Mouse (Mus musculus) neural tube, embryonic 13.5 days (tissue): ENCODE results near the gene Nqo2. TPM values are rescaled to one million over a fixed set of nuclear protein-coding genes. Genes with fewer than 3 reads are reported as not detected.

ENCODE experiments used
- ATAC-seq: fragments of 200-750 bp; cut with Nextera tagmentation; 2 replicates; pipeline ENCODE4 v1.8.0; 2017; ENCODE audit warnings: low read depth, mild to moderate bottlenecking, moderate TSS enrichment, moderate library complexity
- H3K27ac ChIP-seq: fragments of 300-500 bp; sonication (generic); replicated peaks from 2 replicates; pipeline ENCODE4 v1.5.1; 2015; ENCODE audit warnings: moderate library complexity, mild to moderate bottlenecking, inconsistent platforms
- H3K27me3 ChIP-seq: fragments of 300-500 bp; sonication (generic); 2 replicates; pipeline ENCODE4 v1.6.1; 2015; ENCODE audit warnings: mild to moderate bottlenecking, inconsistent platforms
- H3K36me3 ChIP-seq: fragments of 300-500 bp; sonication (generic); 2 replicates; pipeline ENCODE4 v1.6.1; 2015; ENCODE audit warnings: mild to moderate bottlenecking, inconsistent platforms
- H3K4me1 ChIP-seq: fragments of 300-500 bp; sonication (generic); replicated peaks from 2 replicates; pipeline ENCODE4 v1.6.1; 2015; ENCODE audit warnings: inconsistent platforms
- H3K4me2 ChIP-seq: fragments of 300-500 bp; sonication (generic); 2 replicates; pipeline ENCODE4 v1.6.1; 2015; ENCODE audit warnings: inconsistent platforms, mild to moderate bottlenecking, moderate library complexity
- H3K4me3 ChIP-seq: fragments of 300-500 bp; sonication (generic); 2 replicates; pipeline ENCODE4 v1.5.1; 2015; ENCODE audit warnings: mild to moderate bottlenecking, inconsistent platforms
- H3K9ac ChIP-seq: fragments of 300-500 bp; sonication (generic); 2 replicates; pipeline ENCODE4 v1.6.1; 2015; ENCODE audit warnings: moderate library complexity, mild to moderate bottlenecking, inconsistent platforms
- H3K9me3 ChIP-seq: fragments of 300-500 bp; sonication (generic); 2 replicates; pipeline ENCODE4 v1.6.1; 2016; ENCODE audit warnings: inconsistent platforms
- WGBS: fragments of 180-500 bp; shearing (Covaris S2); methylation state at CpG from one replicate; pipeline ENCODE4 v1.1.7; 2015; 5-methylcytosine and 5-hydroxymethylcytosine counted together
- polyA plus RNA-seq: library from polyadenylated mRNA; unstranded; fragments of >200 nt; fragmentation: Nextera tagmentation; extraction: Ambion mirVana; gene quantifications from 2 replicates; pipeline ENCODE4 v1.2.1, GENCODE M21; 2015

The Nqo2 gene
- polyA plus RNA-seq, 1 experiment from 2014 or later = 16.3 TPM

DNA sequence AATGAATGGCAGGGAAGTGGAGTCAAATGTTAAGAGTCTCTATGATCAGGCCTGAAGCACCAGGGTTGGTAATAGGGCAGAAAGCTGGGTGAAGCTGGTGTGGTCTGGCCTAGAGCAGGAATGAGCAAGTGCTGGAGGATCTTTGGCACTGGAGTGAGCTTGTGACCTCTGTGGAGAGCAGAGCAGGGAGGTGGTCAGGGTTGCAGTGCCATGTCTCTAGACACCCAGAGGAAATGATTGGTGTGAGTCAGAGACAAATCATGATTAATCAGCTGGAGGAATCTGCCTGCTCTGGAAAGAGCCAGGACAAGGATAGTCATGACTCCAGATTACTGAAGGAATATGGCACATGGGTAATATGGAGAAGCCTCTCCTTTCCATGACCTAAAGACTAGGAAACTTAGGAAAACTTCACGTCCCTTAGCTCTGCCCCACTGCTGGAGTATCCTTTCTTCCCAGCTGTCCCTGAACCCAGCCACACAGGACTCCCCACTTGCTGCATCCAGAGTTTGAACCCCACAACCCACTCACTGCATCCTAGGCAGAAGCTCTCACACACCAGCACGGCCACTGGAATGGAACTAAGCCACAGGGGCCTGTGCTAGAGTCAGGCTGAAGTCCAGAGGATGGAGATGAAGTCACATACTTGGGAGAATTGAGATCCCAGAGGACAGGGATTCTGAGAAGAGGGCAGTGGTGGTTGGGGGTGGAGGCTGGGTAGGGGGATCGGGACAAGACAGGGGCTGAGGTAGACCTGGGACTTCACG is 13.0 kb upstream of the Nqo2 start:
- no peak overlapping the region for H3K4me2 ChIP-seq
- no peak overlapping the region for H3K27ac ChIP-seq
- H3K27me3 ChIP-seq = no peaks in the 10 kb centered on the region
- WGBS = 95% methylated on average over 4 of the region's 4 CpGs
- H3K9ac ChIP-seq = no peak overlapping the region
- H3K4me3 ChIP-seq = no peak overlapping the region
- H3K4me1 ChIP-seq = no peaks in the 10 kb centered on the region
- no peaks in the 10 kb centered on the region for H3K36me3 ChIP-seq
- H3K9me3 ChIP-seq = no peaks in the 10 kb centered on the region
- ATAC-seq = no peak

DNA sequence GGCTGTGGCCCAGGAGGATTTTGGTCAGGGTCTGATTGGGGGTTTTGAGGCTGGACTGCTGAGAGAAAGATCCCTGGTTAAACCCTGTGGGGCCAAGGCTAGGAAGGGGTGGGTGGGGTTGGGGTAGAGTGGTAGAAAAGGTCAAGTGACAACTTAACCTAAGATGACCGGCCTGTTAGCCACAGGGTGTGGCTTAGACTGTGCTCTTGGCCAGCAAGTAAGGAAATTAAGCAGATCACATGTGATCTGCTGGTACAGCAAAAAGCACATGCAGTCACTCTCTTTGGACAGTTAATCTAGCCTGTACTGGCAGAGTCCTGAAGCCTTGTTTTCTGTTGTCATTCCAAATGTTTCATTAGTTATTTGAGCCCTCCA is 12.4 kb upstream of the Nqo2 start:
- H3K9ac ChIP-seq = no peak overlapping the region
- H3K4me3 ChIP-seq = no peak overlapping the region
- WGBS = 83% methylated on average over 1 of the region's 1 CpGs
- H3K27ac ChIP-seq = no peak overlapping the region
- H3K27me3 ChIP-seq = no peaks in the 10 kb centered on the region
- ATAC-seq = no peak
- no peaks in the 10 kb centered on the region for H3K36me3 ChIP-seq
- no peaks in the 10 kb centered on the region for H3K4me1 ChIP-seq
- no peak overlapping the region for H3K4me2 ChIP-seq
- no peaks in the 10 kb centered on the region for H3K9me3 ChIP-seq

DNA sequence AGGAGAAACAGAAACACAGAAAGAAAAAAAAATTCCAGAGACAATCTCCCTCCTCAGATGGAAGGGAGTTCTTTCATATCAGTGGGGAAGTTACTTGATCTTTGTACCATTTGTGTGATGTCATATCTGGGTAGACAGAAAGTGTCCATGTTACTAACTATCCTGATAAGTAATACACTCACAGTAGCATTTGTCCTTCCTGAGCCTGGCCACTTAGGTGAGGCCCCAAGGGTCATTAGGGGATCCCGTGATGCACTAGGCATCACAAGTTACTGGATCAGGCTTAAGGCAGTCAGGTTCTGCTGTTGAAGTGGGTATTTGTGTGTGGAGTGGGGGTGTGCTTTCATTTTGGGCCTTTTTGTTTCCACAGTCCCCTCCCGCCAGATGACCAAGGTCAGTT is 11.5 kb upstream of the Nqo2 start:
- ATAC-seq = no peak
- Histone ChIP-seq H3K36me3 (no peaks in the 10 kb centered on the region), H3K4me3 (no peak overlapping the region), H3K4me1 (no peaks in the 10 kb centered on the region), H3K27ac (no peak overlapping the region), H3K27me3 (no peaks in the 10 kb centered on the region), H3K4me2 (no peak overlapping the region), H3K9me3 (no peaks in the 10 kb centered on the region), H3K9ac (no peak overlapping the region)
- 89% methylated on average over 2 of the region's 2 CpGs for WGBS

DNA sequence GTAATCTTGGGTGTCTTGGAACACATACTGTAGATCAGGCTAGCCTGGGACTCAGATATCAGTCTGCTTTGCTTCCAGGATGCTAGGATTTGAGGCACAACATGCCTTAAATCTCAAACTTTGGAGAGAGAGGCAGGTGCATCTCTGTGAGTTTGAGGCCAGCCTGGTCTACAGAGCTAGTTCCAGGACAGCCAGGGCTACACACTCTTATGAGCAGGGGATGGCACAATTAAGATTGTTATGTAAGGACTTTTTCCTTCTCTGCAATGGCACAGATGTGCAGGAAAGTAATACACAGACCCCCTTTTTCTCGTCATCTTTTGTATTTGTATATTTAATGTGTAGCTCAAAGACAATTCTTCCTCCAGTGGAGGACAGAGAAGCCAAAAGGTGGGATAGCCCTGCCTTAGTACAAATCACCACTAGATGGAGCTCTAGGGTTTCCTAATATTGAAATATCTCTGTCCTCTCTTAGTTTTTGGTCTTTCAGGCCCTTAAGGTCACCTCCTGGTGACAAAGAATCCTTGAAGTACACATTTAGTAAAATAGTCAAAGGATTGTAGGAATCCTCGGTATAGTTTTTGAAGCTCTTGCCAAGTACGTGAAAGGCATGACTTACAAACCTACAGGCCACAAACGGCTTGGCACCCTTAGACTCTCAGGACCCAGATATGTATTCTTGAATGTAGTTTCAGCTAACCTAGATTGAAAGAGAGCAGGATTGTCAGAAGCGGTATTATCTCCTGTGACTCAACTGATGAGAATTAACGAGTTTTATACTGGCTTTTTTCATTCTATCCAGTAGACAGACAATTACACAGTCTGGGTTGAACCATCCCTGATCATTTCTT is 7.7 kb upstream of the Nqo2 start:
- WGBS = 41% methylated on average over 6 of the region's 6 CpGs
- no peak overlapping the region for H3K9ac ChIP-seq
- 0 out of 2 replicates have a peak, but pooled peaks have one; percentile 63 for ATAC-seq
- no peaks in the 10 kb centered on the region for H3K27me3 ChIP-seq
- no peak overlapping the region for H3K27ac ChIP-seq
- H3K4me3 ChIP-seq = no peak overlapping the region
- H3K9me3 ChIP-seq = no peaks in the 10 kb centered on the region
- no peak overlapping the region for H3K4me2 ChIP-seq
- H3K36me3 ChIP-seq = no peaks in the 10 kb centered on the region
- H3K4me1 ChIP-seq = no peaks in the 10 kb centered on the region

DNA sequence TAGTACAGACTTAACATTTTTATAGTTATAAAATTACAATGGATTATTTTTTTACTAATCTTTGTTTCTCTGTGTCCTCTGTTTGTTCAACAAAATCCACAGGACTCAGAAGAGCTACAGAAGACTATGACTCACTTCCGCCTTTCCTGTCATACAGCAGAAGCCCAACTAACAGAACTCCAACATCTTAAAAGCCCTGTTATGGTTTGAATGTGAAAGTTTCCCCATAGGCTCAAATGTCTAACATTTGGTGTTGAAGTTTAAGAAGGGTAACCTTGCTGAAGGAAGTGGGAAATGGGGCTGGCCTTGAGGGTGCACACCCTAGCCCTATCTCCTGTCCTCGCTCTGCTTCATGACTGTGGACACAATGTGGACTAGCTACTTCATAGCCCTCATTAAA is 4.7 kb upstream of the Nqo2 start:
- Histone ChIP-seq H3K4me2 (no peak overlapping the region), H3K9ac (no peak overlapping the region), H3K27ac (no peak overlapping the region), H3K4me1 (no peaks in the 10 kb centered on the region), H3K9me3 (no peaks in the 10 kb centered on the region), H3K4me3 (no peak overlapping the region), H3K36me3 (no peaks in the 10 kb centered on the region), H3K27me3 (no peaks in the 10 kb centered on the region)
- 94% methylated on average over 2 of the region's 2 CpGs for WGBS
- no peak for ATAC-seq

DNA sequence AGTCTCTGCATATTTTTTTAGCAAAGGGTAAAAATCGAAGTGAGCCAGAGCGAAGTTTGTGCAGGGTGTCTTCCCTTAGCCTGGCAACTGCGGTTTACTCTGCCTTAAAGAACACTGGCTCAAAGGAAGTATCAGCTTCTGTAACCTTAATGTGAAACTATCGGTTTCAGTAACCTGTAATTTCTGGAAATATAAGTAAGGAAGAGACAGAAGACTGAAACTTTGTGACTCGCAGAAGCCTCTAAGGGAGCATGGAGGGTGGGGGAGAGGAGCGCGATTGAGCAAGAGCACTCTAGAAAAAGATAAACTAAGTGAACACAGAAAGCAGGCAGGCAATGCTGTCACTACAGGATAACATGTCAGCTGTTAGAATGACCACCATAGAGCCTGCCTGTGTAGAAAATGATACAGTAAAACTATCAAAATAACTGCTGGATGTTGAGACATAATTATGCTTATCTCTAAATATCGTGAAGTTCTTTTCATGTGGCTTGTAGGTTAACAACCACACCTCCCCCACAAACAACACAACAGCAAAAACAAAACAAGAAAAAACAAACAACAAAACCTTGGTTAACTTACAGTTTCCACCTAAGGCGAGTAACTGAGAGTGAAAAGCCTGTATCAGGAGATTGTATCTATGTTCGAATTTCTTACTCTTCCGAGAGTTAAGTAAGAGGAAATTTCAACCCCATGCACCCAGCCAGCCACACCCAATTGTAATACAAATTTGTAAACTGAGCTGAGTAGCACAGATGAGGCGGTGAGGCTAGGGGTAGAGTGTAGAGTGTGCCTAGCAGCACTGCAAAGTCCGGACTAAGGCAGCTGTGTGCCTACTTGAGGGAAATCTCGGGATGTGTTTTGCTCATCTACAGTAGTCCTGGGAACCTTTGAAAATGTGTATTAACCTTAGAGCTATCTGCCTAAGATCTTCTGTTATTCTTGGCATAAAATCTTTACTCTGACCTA is 853 bp downstream of the Nqo2 start:
- 28% methylated on average over 14 of the region's 14 CpGs for WGBS
- ATAC-seq = peak; percentile 70

DNA sequence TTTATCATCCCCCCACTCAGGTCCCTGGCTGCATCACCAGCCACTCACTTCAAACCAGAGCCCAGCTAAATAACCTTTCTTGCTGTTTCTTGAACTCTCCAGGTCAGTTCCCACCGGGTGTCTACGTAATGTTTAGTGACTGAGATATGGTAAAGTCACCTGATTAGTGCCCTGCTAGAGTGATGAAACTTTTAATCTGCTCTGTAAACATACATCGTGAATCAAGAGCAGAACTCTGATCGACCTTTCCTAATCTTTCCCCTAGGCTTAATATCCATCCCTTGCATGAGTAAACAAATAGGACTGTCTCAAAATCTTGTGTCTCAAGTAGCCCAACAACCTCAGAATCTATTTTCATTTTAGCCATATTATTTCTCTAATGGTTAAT is 1.5 kb downstream of the Nqo2 start:
- no peaks in the 10 kb centered on the region for H3K9me3 ChIP-seq
- no peak overlapping the region for H3K9ac ChIP-seq
- no peaks in the 10 kb centered on the region for H3K36me3 ChIP-seq
- H3K4me2 ChIP-seq = peak overlapping the region; percentile 75; the same call in 1 of the 2 replicates
- no peak overlapping the region for H3K4me3 ChIP-seq
- no peaks in the 10 kb centered on the region for H3K27me3 ChIP-seq
- H3K4me1 ChIP-seq = peaks cover 11% of the 10 kb centered on the region
- 79% methylated on average over 4 of the region's 4 CpGs for WGBS
- no peak overlapping the region for H3K27ac ChIP-seq
- ATAC-seq = no peak

More for the DNA sequence above, 853 bp downstream of the Nqo2 start:
- no peaks in the 10 kb centered on the region for H3K9me3 ChIP-seq
- peaks cover 11% of the 10 kb centered on the region for H3K4me1 ChIP-seq
- no peaks in the 10 kb centered on the region for H3K27me3 ChIP-seq
- H3K27ac ChIP-seq = peak overlapping the region; percentile 83
- H3K36me3 ChIP-seq = no peaks in the 10 kb centered on the region
- peak overlapping the region; percentile 75 for H3K4me2 ChIP-seq
- peak overlapping the region; percentile 77 for H3K9ac ChIP-seq
- H3K4me3 ChIP-seq = peak overlapping the region; percentile 52

DNA sequence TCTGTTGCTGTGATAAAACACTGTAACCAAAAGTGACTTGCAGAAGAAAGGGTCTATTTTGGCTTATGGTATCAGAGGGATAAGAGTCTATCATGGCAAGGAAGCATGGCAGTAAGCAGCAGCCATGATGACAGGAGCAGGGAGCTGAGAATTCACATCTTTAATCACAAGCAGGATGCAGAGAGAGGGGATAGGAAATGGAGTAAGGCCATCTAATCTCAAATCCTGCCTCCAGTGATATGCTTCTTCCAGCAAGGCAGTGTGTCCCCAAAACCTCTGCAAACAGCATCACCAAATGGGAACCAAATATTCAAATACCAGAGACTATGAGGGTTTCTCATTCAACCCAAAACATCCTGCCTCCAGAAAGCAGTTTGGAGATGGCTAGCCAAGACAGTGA is 2.1 kb downstream of the Nqo2 start:
- Histone ChIP-seq H3K4me1 (peaks cover 11% of the 10 kb centered on the region), H3K9me3 (no peaks in the 10 kb centered on the region), H3K27me3 (no peaks in the 10 kb centered on the region), H3K27ac (no peak overlapping the region), H3K9ac (no peak overlapping the region), H3K4me3 (no peak overlapping the region), H3K36me3 (no peaks in the 10 kb centered on the region), H3K4me2 (no peak overlapping the region)
- no peak for ATAC-seq

DNA sequence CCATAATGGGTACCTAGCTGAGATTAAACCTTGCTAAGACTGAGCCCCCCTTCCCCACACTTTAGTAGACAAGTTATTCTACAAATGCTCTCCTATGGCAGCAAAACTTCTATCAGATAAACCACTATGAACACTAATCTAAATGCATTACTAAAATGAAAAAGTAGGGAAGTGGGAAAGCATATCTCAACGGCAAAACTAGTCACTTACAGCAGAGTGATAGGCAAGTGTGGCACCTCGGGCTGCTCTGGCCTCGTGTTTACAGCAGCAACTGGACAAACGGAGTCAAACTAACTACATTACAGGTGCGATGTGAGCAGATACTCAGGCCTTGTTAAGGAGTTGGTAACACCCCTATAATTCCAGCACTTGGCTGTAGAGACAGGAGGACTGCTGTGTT is 25.1 kb downstream of the Nqo2 start:
- Histone ChIP-seq H3K4me1 (no peaks in the 10 kb centered on the region), H3K4me3 (no peak overlapping the region), H3K4me2 (no peak overlapping the region), H3K27me3 (no peaks in the 10 kb centered on the region), H3K9me3 (no peaks in the 10 kb centered on the region), H3K27ac (no peak overlapping the region), H3K9ac (no peak overlapping the region), H3K36me3 (0 out of 2 replicates have a peak, but pooled peaks cover 12% of the 10 kb centered on the region)
- ATAC-seq = no peak
- 88% methylated on average over 5 of the region's 5 CpGs for WGBS

DNA sequence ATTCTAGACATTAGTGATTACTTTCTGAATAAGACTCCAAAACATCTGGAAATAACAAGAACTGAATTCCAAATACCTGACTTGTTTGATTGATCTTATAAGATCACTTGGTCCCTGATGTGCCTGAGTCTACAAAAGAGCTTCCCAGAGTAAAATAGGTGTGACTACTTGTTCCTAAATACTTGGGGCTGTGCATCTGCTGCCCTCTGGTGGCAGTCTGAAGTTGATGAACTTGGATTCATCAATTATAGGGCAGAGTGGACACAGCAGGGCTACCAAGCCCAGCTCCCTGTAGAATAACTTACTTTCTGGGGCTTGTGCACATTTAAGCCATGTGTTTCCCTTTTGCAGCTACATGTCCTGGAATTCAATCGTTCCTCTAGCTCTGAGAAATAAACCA is 30.7 kb downstream of the Nqo2 start:
- Histone ChIP-seq H3K4me3 (no peak overlapping the region), H3K36me3 (0 out of 2 replicates have a peak, but pooled peaks cover 4% of the 10 kb centered on the region), H3K9me3 (no peaks in the 10 kb centered on the region), H3K4me2 (no peak overlapping the region), H3K27me3 (no peaks in the 10 kb centered on the region), H3K9ac (no peak overlapping the region), H3K27ac (no peak overlapping the region), H3K4me1 (no peaks in the 10 kb centered on the region)
- WGBS = 20% methylated on average over 1 of the region's 1 CpGs
- 0 out of 2 replicates have a peak, but pooled peaks have one; percentile 23 for ATAC-seq

DNA sequence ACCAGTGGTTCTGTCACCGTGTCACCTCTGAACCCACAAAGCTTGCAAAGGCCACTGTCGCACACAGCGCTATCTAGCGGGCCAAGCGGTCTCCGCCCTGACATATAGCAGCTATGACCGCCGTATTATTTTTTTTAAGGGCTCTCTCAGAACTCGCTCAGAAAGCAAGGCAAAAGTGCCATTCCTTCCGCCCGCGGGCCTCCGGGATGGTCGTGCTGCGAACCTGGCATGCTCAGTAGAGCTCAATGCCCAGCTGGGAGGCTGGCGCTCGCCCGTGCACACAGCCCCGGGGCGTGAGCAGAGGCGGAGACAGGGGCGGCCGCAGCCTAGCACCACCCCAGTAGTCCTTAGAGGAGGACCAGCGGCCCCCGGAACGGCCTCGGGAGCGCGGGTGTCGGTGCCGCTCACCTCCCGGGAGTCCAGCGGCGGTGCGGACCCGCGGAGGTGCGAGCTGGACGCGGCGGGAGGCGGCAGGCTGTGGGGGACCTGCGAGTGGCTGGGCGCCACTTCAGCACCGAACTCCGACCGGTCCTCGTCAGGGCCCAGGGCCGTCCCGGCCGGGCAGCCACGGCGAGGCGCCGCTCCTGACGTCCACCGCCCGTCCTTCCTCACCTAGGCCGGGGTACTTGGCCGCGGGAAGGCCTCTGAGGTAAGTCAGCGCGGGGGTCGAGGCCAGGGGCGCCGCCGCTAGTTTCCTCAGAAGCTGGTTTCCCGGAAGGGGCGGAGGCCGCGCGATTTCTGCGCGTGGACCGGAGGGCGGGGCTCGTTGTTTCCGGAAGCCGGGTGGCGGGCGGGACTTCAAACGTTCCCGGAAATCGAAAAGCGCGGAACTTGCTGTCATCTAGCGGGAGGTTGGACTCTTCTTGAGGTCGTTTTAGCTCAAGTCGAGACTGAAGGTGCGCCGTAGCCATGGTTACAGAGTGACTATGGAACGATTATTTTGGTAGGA is 37.8 kb downstream of the Nqo2 start, which contains the start of the genes Ripk1 and Serpinb6a:
Gene Ripk1 (plus strand): TSS at position 306 of the 949 bp plus-strand sequence.
Gene Serpinb6a (minus strand): TSS at position 737 of the 949 bp plus-strand sequence.
- Histone ChIP-seq H3K4me2 (peak within 1 kb of the TSS; percentile 71), H3K4me3 (peak within 1 kb of the TSS; percentile 95), H3K4me1 (peaks cover 19% of the 10 kb centered on the region), H3K27me3 (no peaks in the 10 kb centered on the region), H3K36me3 (no peaks in the 10 kb centered on the region), H3K27ac (peak within 1 kb of the TSS; percentile 92), H3K9me3 (no peaks in the 10 kb centered on the region), H3K9ac (peak within 1 kb of the TSS; percentile 84)
- under 1% methylated on average over 91 of the region's 92 CpGs for WGBS
- peak; percentile 98 for ATAC-seq
